In genomic region chr5:36598883-36599282, GRCm38 (mm10) we compare ENCODE assay signal across 19 mouse cellular contexts.
"Had no signal": no experiment of that assay in that cellular context is flagged by ENCODE, and none has a peak within 500 bp of the region (broad histone marks: within the 10 kb centered on the region; RNA-seq: fewer than 3 reads in every experiment).

No protein-coding gene starts in this region.

- H3K27me3 ChIP-seq: lung, embryonic 15.5 days; megakaryocyte, embryonic 14.5 days; midbrain, embryonic 12.5 days; neural tube, embryonic 13.5 days; neural tube, embryonic 15.5 days had no signal

- H3K27ac ChIP-seq: lung, embryonic 15.5 days; macrophage; midbrain, embryonic 12.5 days; neural tube, embryonic 13.5 days; neural tube, embryonic 15.5 days had no signal

- DNase-seq: lung, adult 2 months; lung, postnatal 14 days; lung, postnatal 36 days; midbrain, embryonic 14.5 days; retina, postnatal 1 day; right cerebral cortex, adult 18-20 months; right cerebral cortex, postnatal 25 days; right cerebral cortex, postnatal 4 days; spleen, adult 18-20 months; thymus, adult 18-20 months; thymus, postnatal 14 days; thymus, postnatal 36 days had no signal

- H3K9ac ChIP-seq: lung, embryonic 15.5 days; midbrain, embryonic 12.5 days; neural tube, embryonic 13.5 days; neural tube, embryonic 15.5 days had no signal

- ATAC-seq: lung, postnatal 0 days had no signal

- H3K9me3 ChIP-seq: lung, embryonic 15.5 days; megakaryocyte, embryonic 14.5 days; midbrain, embryonic 12.5 days; neural tube, embryonic 13.5 days; neural tube, embryonic 15.5 days had no signal

- H3K4me3 ChIP-seq: lung, embryonic 15.5 days; megakaryocyte, embryonic 14.5 days; midbrain, embryonic 12.5 days; neural tube, embryonic 13.5 days; neural tube, embryonic 15.5 days had no signal

- H3K4me1 ChIP-seq: lung, embryonic 15.5 days; midbrain, embryonic 12.5 days; neural tube, embryonic 13.5 days; neural tube, embryonic 15.5 days had no signal

- H3K4me2 ChIP-seq: lung, embryonic 15.5 days; midbrain, embryonic 12.5 days; neural tube, embryonic 13.5 days; neural tube, embryonic 15.5 days had no signal
